Mouse (Mus musculus) ES-E14 (cell line): ENCODE measurements around the gene Mitf. TPM values are rescaled to one million over a fixed set of nuclear protein-coding genes. Genes with fewer than 3 reads are reported as not detected.

Source experiments
- DNase-seq: peaks from one replicate; pipeline ENCODE4 v3.0.0-alpha.2; 2013; ENCODE audit warnings: low read depth, low spot score
- H3K27ac ChIP-seq: 2 replicates; pipeline ENCODE4 v1.5.1; 2012; ENCODE audit warnings: low read depth, mild to moderate bottlenecking, low read length, moderate library complexity, mixed read lengths; ENCODE audit not compliant: poor library complexity, insufficient read depth, severe bottlenecking
- H3K36me3 ChIP-seq: 2 replicates; pipeline ENCODE4 v1.6.1; 2012; ENCODE audit warnings: mild to moderate bottlenecking, low read length, moderate library complexity, mixed read lengths; ENCODE audit not compliant: control insufficient read depth, poor library complexity, insufficient read depth, severe bottlenecking
- H3K4me1 ChIP-seq, 2 experiments: fragments of 150-350 bp in 1 of 2; sonication (generic) in 1 of 2; 2 replicates each; pipeline ENCODE4 v1.6.1; 2012; ENCODE audit warnings: low read length in 2 of 2, mild to moderate bottlenecking in 1 of 2, mixed read lengths in 1 of 2; ENCODE audit not compliant: control insufficient read depth in 2 of 2, insufficient read depth in 2 of 2, poor library complexity in 1 of 2
- H3K4me3 ChIP-seq, 2 experiments: fragments of 150-350 bp in 1 of 2; sonication (generic) in 1 of 2; 2 replicates each; pipeline ENCODE4 v1.5.1; 2012; ENCODE audit warnings: low read length in 2 of 2, low read depth in 1 of 2, mild to moderate bottlenecking in 1 of 2, mixed read lengths in 1 of 2; ENCODE audit not compliant: insufficient read depth in 1 of 2, poor library complexity in 1 of 2, severe bottlenecking in 1 of 2
- H3K9ac ChIP-seq: 2 replicates; pipeline ENCODE4 v1.6.1; 2012; ENCODE audit warnings: low read depth, mild to moderate bottlenecking, low read length, mixed read lengths; ENCODE audit not compliant: poor library complexity, insufficient read depth, severe bottlenecking
- H3K9me3 ChIP-seq: fragments of 150-350 bp; sonication (generic); 2 replicates; pipeline ENCODE4 v1.6.1; 2012; ENCODE audit warnings: low read depth, mild to moderate bottlenecking, low read length; ENCODE audit not compliant: control insufficient read depth, insufficient read depth
- CHD2 ChIP-seq: IDR thresholded peaks from 2 replicates; pipeline ENCODE4 v1.6.1; 2014; ENCODE audit warnings: mild to moderate bottlenecking, low read depth, low read length, inconsistent platforms
- HCFC1 ChIP-seq: IDR thresholded peaks from 2 replicates; pipeline ENCODE4 v1.6.1; 2012; ENCODE audit warnings: low read length, inconsistent platforms, borderline replicate concordance; ENCODE audit not compliant: insufficient read depth
- MAFK ChIP-seq: IDR thresholded peaks from 2 replicates; pipeline ENCODE4 v1.6.1; 2014; ENCODE audit warnings: mild to moderate bottlenecking, low read depth, low read length, inconsistent platforms; ENCODE audit not compliant: insufficient read depth
- ZC3H11A ChIP-seq: IDR thresholded peaks from 2 replicates; pipeline ENCODE4 v1.6.1; 2012; ENCODE audit warnings: low read depth, mild to moderate bottlenecking, inconsistent platforms, low read length, borderline replicate concordance
- ZNF384 ChIP-seq: IDR thresholded peaks from 2 replicates; pipeline ENCODE4 v1.6.1; 2012; ENCODE audit warnings: low read depth, low read length, inconsistent platforms
- in situ Hi-C, 2 experiments: fragments of 600-800 bp; cut with MboI; formaldehyde crosslinking; loops; one replicate each; pipeline ENCODE4 v1.15.1; 2025; ENCODE audit warnings: low sequenced_read_pairs in 2 of 2, inconsistent platforms in 1 of 2; ENCODE audit not compliant: unreplicated experiment in 2 of 2
- total RNA-seq: library from RNA; depleted of rRNA; stranded (reverse); fragments of 300-350 nt; gene quantifications from 2 replicates; pipeline ENCODE4 v1.2.3, GENCODE M21; 2012

Gene Mitf
- total RNA-seq, 1 experiment, result 9.3 TPM

GRCm38 (mm10) chr6:97795175-97795574, 11.7 kb upstream of the Mitf start:
- no peaks in the 10 kb centered on the region for H3K9me3 ChIP-seq
- H3K4me1 ChIP-seq, result no peaks in the 10 kb centered on the region
- H3K36me3 ChIP-seq, result no peaks in the 10 kb centered on the region
- in situ Hi-C loops, result no loop called here
- TF ChIP-seq ZC3H11A, result no peak
- TF ChIP-seq CHD2, result no peak
- TF ChIP-seq HCFC1, result no peak
- TF ChIP-seq ZNF384, result no peak
- TF ChIP-seq MAFK, result no peak
- no peak overlapping the region for H3K4me3 ChIP-seq
- no peak overlapping the region for H3K27ac ChIP-seq
- no peak overlapping the region for H3K9ac ChIP-seq
- DNase-seq, result no peak

DNA sequence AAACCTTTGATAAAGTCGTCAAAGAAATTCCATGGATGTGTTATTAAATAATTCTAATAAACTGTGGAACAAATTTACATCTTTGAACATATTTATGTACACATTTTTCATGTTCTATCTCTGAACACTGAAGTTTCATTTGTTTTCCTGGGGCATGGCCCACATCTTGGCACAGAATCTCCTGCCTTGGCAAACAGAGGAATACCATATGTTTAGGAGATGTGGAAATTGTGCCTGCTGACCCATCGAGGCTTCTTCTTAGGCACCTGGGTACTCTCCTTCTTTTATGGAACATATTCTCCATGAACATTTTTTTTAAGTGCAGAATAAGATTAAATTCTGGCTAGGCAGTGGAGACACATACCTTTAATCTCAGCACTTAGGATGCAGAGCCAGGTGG, 6.2 kb upstream of the Mitf start:
- Histone ChIP-seq H3K9ac (no peak overlapping the region), H3K27ac (no peak overlapping the region), H3K9me3 (no peaks in the 10 kb centered on the region), H3K36me3 (no peaks in the 10 kb centered on the region), H3K4me1 (no peaks in the 10 kb centered on the region), H3K4me3 (no peak overlapping the region)
- TF ChIP-seq ZC3H11A (no peak), MAFK (no peak), ZNF384 (no peak), CHD2 (no peak), HCFC1 (no peak)
- in situ Hi-C loops, result no loop called here
- DNase-seq, result no peak

GRCm38 (mm10) chr6:97806051-97806450, 801 bp upstream of the Mitf start:
- Histone ChIP-seq H3K27ac (no peak overlapping the region), H3K4me3 (no peak overlapping the region), H3K9me3 (no peaks in the 10 kb centered on the region), H3K9ac (no peak overlapping the region), H3K4me1 (0 out of 4 replicates have a peak, but pooled peaks cover 0 to 4% of the 10 kb centered on the region in 2 experiments), H3K36me3 (no peaks in the 10 kb centered on the region)
- no peak for TF ChIP-seq ZC3H11A
- TF ChIP-seq HCFC1, result no peak
- TF ChIP-seq CHD2, result no peak
- no peak for TF ChIP-seq MAFK
- TF ChIP-seq ZNF384, result no peak
- no peak for DNase-seq
- in situ Hi-C loops, result no loop called here

DNA sequence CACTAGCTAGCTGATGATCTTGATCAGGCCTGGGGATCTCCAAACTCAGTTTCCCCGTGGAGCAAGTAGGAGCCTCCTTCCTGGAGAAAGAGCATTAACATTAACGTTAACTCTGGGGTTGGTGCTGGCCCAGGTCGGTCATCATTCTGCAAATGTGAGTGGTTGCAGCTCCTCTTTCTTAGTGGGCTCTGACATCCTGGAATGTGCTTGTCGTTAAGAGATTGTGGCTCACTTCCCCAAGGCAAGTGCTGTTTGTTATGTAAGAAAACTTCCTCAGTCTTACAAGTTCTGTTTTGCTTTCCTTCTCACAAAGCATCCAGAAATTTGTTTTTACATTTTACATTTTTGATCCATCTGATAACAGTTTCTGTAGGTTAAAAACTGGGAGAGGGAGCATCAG, 7.3 kb downstream of the Mitf start:
- in situ Hi-C loops, result no loop called here
- no peaks in the 10 kb centered on the region for H3K9me3 ChIP-seq
- no peak for TF ChIP-seq CHD2
- no peak for TF ChIP-seq ZC3H11A
- TF ChIP-seq ZNF384, result no peak
- no peak for TF ChIP-seq HCFC1
- TF ChIP-seq MAFK, result no peak
- H3K9ac ChIP-seq, result no peak overlapping the region
- no peak for DNase-seq
- H3K27ac ChIP-seq, result no peak overlapping the region
- no peaks in the 10 kb centered on the region for H3K4me1 ChIP-seq
- no peak overlapping the region for H3K4me3 ChIP-seq
- no peaks in the 10 kb centered on the region for H3K36me3 ChIP-seq

- H3K27ac ChIP-seq, result no peak overlapping the region
- H3K36me3 ChIP-seq, result no peaks in the 10 kb centered on the region
- no peaks in the 10 kb centered on the region for H3K4me1 ChIP-seq
- H3K4me3 ChIP-seq, result no peak overlapping the region
- in situ Hi-C loops, result no loop called here
- TF ChIP-seq ZC3H11A (no peak), ZNF384 (no peak), HCFC1 (no peak), MAFK (no peak), CHD2 (no peak)
- DNase-seq, result no peak
- H3K9ac ChIP-seq, result no peak overlapping the region
- no peaks in the 10 kb centered on the region for H3K9me3 ChIP-seq
Measured at GRCm38 (mm10) chr6:97815723-97816122, 8.9 kb downstream of the Mitf start.
